Mouse (Mus musculus): ENCODE data around the gene Dync1i2.

- no peak for TF ChIP-seq CTCF (conservative IDR thresholded peaks at IDR 0.05 in 1 of 2, IDR thresholded peaks at IDR 0.05 in 1 of 2; ENCODE audit: low read depth in 2 of 2, low read length in 2 of 2)
- TF ChIP-seq HCFC1 (IDR thresholded peaks at IDR 0.05; ENCODE audit: low read depth, low read length), result no peak
- no peak for TF ChIP-seq USF1 (IDR thresholded peaks at IDR 0.05; ENCODE audit: low read depth, low read length)
These were observed 45.1 kb downstream of the Dync1i2 start for GRCm38 (mm10) chr2:71256581-71256980.
